Mouse (Mus musculus) liver, embryonic 14.5 days (tissue): ENCODE data around the gene Nrp1. TPM values are rescaled to one million over a fixed set of nuclear protein-coding genes. Genes with fewer than 3 reads are reported as not detected.

ENCODE experiments used
- ATAC-seq: fragments of 200-750 bp; cut with Nextera tagmentation; 2 replicates; pipeline ENCODE4 v1.8.0; 2017; ENCODE audit warnings: moderate number of reproducible peaks, mild to moderate bottlenecking, moderate library complexity; ENCODE audit not compliant: insufficient read depth
- DNase-seq, 3 experiments: peaks; one replicate each; pipeline ENCODE4 v3.0.0-alpha.2; 2012 to 2013; ENCODE audit warnings: low read depth in 3 of 3, low spot score in 3 of 3
- H3K27ac ChIP-seq: fragments of 300-500 bp; sonication (generic); 2 replicates; pipeline ENCODE4 v1.5.1; 2014; ENCODE audit warnings: moderate library complexity, mild to moderate bottlenecking, control low read depth, inconsistent platforms
- H3K27me3 ChIP-seq: fragments of 300-500 bp; sonication (generic); 2 replicates; pipeline ENCODE4 v1.6.1; 2014; ENCODE audit warnings: mild to moderate bottlenecking, low read length, moderate library complexity; ENCODE audit not compliant: control insufficient read depth, insufficient read depth
- H3K36me3 ChIP-seq: fragments of 300-500 bp; sonication (generic); replicated peaks from 2 replicates; pipeline ENCODE4 v1.6.1; 2014; ENCODE audit warnings: low read depth; ENCODE audit not compliant: control insufficient read depth, insufficient read depth
- H3K4me1 ChIP-seq, 2 experiments: fragments of 200-500 bp in 1 of 2; fragments of 300-500 bp in 1 of 2; sonication (generic) in 1 of 2; replicated peaks; 2 replicates each; pipeline ENCODE4 v1.6.1; 2012 to 2014; ENCODE audit warnings: antibody characterized with exemption in 1 of 2, inconsistent platforms in 1 of 2, low read length in 1 of 2; ENCODE audit not compliant: control insufficient read depth in 2 of 2, insufficient read depth in 2 of 2
- H3K4me2 ChIP-seq: fragments of 300-500 bp; sonication (generic); 2 replicates; pipeline ENCODE4 v1.6.1; 2014; ENCODE audit warnings: low read depth, mild to moderate bottlenecking, control low read depth, moderate library complexity
- H3K4me3 ChIP-seq, 2 experiments: fragments of 200-500 bp in 1 of 2; fragments of 300-500 bp in 1 of 2; sonication (generic) in 1 of 2; 2 replicates each; pipeline ENCODE4 v1.5.1; 2012 to 2014; ENCODE audit warnings: low read depth in 2 of 2, low read length in 2 of 2, mild to moderate bottlenecking in 2 of 2, control low read depth in 1 of 2, inconsistent platforms in 1 of 2, moderate library complexity in 1 of 2; ENCODE audit not compliant: insufficient read depth in 1 of 2
- H3K9ac ChIP-seq: fragments of 300-500 bp; sonication (generic); replicated peaks from 2 replicates; pipeline ENCODE4 v1.6.1; 2014; ENCODE audit warnings: mild to moderate bottlenecking, control low read depth, moderate library complexity
- H3K9me3 ChIP-seq: fragments of 300-500 bp; sonication (generic); 2 replicates; pipeline ENCODE4 v1.6.1; 2016; ENCODE audit warnings: low read length, mixed read lengths; ENCODE audit not compliant: control insufficient read depth
- CTCF ChIP-seq: IDR thresholded peaks from 2 replicates; pipeline ENCODE4 v1.5.1; 2016; ENCODE audit warnings: antibody characterized with exemption, low read depth, control low read depth
- EP300 ChIP-seq: IDR thresholded peaks from 2 replicates; pipeline ENCODE4 v1.6.1; 2016; ENCODE audit warnings: antibody characterized with exemption, low read depth
- WGBS: fragments of 180-500 bp; shearing (Covaris S2); extraction: QIAGEN DNeasy Blood & Tissue Kit; methylation state at CpG from one replicate; pipeline ENCODE4 v1.1.7; 2014; ENCODE audit not compliant: insufficient replicate concordance; 5-methylcytosine and 5-hydroxymethylcytosine counted together
- polyA plus RNA-seq, 2 experiments: library from polyadenylated mRNA; depleted of rRNA in 1 of 2; stranded (reverse) in 1 of 2; unstranded in 1 of 2; fragments of >200 nt; fragmentation: Nextera tagmentation in 1 of 2; extraction: Ambion mirVana in 1 of 2; gene quantifications; 2 replicates each; pipeline versions ENCODE4 v1.2.1 to v1.2.3; 2012 to 2014

Gene Nrp1
- polyA plus RNA-seq, 2 experiments: 3.7 to 7.7 TPM

GRCm38 (mm10) chr8:128370496-128370895 is 12.1 kb downstream of the Nrp1 start:
- DNase-seq (no peak), ATAC-seq (no peak)
- Histone ChIP-seq H3K4me1 (no peaks in the 10 kb centered on the region), H3K27ac (no peak overlapping the region), H3K27me3 (no peaks in the 10 kb centered on the region), H3K9ac (no peak overlapping the region), H3K9me3 (no peaks in the 10 kb centered on the region), H3K4me3 (no peak overlapping the region), H3K4me2 (no peak overlapping the region), H3K36me3 (no peaks in the 10 kb centered on the region)
- no peak for TF ChIP-seq EP300
- TF ChIP-seq CTCF: no peak
- 50% methylated on average over 4 of the region's 4 CpGs for WGBS

- 55% methylated on average over 6 of the region's 6 CpGs for WGBS
- Histone ChIP-seq H3K36me3 (no peaks in the 10 kb centered on the region), H3K4me3 (no peak overlapping the region), H3K27me3 (no peaks in the 10 kb centered on the region), H3K9me3 (no peaks in the 10 kb centered on the region), H3K4me2 (no peak overlapping the region), H3K4me1 (no peaks in the 10 kb centered on the region), H3K27ac (no peak overlapping the region), H3K9ac (no peak overlapping the region)
- ATAC-seq: no peak
- TF ChIP-seq CTCF (no peak), EP300 (no peak)
- DNase-seq: no peak
Observed at GRCm38 (mm10) chr8:128371026-128371425, 12.6 kb downstream of the Nrp1 start.

- WGBS: 58% methylated on average over 3 of the region's 3 CpGs
- no peaks in the 10 kb centered on the region for H3K36me3 ChIP-seq
- no peaks in the 10 kb centered on the region for H3K27me3 ChIP-seq
- no peak overlapping the region for H3K9ac ChIP-seq
- H3K27ac ChIP-seq: no peak overlapping the region
- no peak overlapping the region for H3K4me3 ChIP-seq
- H3K4me2 ChIP-seq: no peak overlapping the region
- no peaks in the 10 kb centered on the region for H3K4me1 ChIP-seq
- DNase-seq: no peak
- TF ChIP-seq CTCF: no peak
- no peak for TF ChIP-seq EP300
- ATAC-seq: no peak
- no peaks in the 10 kb centered on the region for H3K9me3 ChIP-seq
Observed at GRCm38 (mm10) chr8:128371789-128372188, 13.4 kb downstream of the Nrp1 start.

GRCm38 (mm10) chr8:128372724-128373123 is 14.3 kb downstream of the Nrp1 start:
- Histone ChIP-seq H3K36me3 (no peaks in the 10 kb centered on the region), H3K27me3 (no peaks in the 10 kb centered on the region)
- ATAC-seq: no peak

GRCm38 (mm10) chr8:128373418-128373817 is 15.0 kb downstream of the Nrp1 start:
- no peak overlapping the region for H3K9ac ChIP-seq
- no peak for ATAC-seq

More at GRCm38 (mm10) chr8:128372724-128373123, 14.3 kb downstream of the Nrp1 start:
- no peak overlapping the region for H3K4me2 ChIP-seq
- 48% methylated on average over 5 of the region's 5 CpGs for WGBS
- H3K9ac ChIP-seq: no peak overlapping the region
- no peaks in the 10 kb centered on the region for H3K9me3 ChIP-seq
- no peaks in the 10 kb centered on the region for H3K4me1 ChIP-seq
- TF ChIP-seq EP300: no peak
- H3K27ac ChIP-seq: no peak overlapping the region
- DNase-seq: no peak
- no peak overlapping the region for H3K4me3 ChIP-seq

More at GRCm38 (mm10) chr8:128373418-128373817, 15.0 kb downstream of the Nrp1 start:
- Histone ChIP-seq H3K27ac (no peak overlapping the region), H3K36me3 (no peaks in the 10 kb centered on the region), H3K9me3 (no peaks in the 10 kb centered on the region), H3K27me3 (no peaks in the 10 kb centered on the region), H3K4me3 (no peak overlapping the region), H3K4me1 (no peaks in the 10 kb centered on the region), H3K4me2 (no peak overlapping the region)
- no peak for TF ChIP-seq CTCF
- TF ChIP-seq EP300: no peak
- DNase-seq: no peak
- 61% methylated on average over 6 of the region's 6 CpGs for whole genome bisulfite sequencing
